Mouse (Mus musculus) lung, postnatal 0 days (tissue): ENCODE results near the gene Frmd4a.

Experiments used
- CTCF ChIP-seq: IDR thresholded peaks from 2 replicates; pipeline ENCODE4 v1.5.1; 2016; ENCODE audit warnings: antibody characterized with exemption, mild to moderate bottlenecking
- EP300 ChIP-seq: IDR thresholded peaks from 2 replicates; pipeline ENCODE4 v1.6.1; 2016; ENCODE audit warnings: antibody characterized with exemption, mild to moderate bottlenecking, control low read depth

DNA sequence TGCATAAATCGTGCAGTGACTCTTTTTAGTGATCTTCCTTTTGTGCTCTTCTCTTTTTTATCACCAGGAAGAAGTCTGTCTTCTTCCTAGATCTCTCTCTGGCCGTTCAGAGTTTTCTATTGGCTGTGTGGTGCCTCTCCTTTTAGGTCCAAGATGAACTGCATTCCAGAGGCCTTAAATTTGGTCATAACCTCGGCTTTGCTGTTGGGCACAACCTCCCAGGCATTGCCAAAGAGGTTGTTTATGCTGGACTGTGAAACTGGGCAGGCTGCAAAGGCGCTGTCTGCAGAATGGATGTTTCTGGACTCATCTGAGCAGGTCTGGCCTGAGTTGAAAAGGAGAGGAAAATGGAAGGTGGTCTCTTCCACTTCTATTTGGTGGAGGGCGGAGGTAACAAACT is 560.8 kb downstream of the Frmd4a start:
- TF ChIP-seq EP300 (no peak), CTCF (no peak)
